Mouse (Mus musculus) right cerebral cortex, postnatal 25 days (tissue): ENCODE measurements around the gene 2310022A10Rik.

Source experiments
- DNase-seq: peaks from one replicate; pipeline ENCODE4 v3.0.0; 2022

The 2310022A10Rik gene

GRCm38 (mm10) chr7:27541922-27542321 is 11.1 kb upstream of the 2310022A10Rik start:
- DNase-seq = no peak

- peak; percentile 92 for DNase-seq
Measured at GRCm38 (mm10) chr7:27542392-27543033, 10.5 kb upstream of the 2310022A10Rik start.

GRCm38 (mm10) chr7:27543065-27543464 is 10.0 kb upstream of the 2310022A10Rik start:
- no peak for DNase-seq

- no peak for DNase-seq
Measured at GRCm38 (mm10) chr7:27543851-27544250, 9.2 kb upstream of the 2310022A10Rik start.

- no peak for DNase-seq
Measured at GRCm38 (mm10) chr7:27544675-27545370, 8.2 kb upstream of the 2310022A10Rik start.

GRCm38 (mm10) chr7:27549597-27549996 is 3.4 kb upstream of the 2310022A10Rik start:
- no peak for DNase-seq

- no peak for DNase-seq
Measured at GRCm38 (mm10) chr7:27552070-27552469, 963 bp upstream of the 2310022A10Rik start.

- no peak for DNase-seq
Measured at GRCm38 (mm10) chr7:27560291-27560887, 7.4 kb downstream of the 2310022A10Rik start.

- no peak for DNase-seq
Measured at GRCm38 (mm10) chr7:27560978-27561377, 7.9 kb downstream of the 2310022A10Rik start.

- no peak for DNase-seq
Measured at GRCm38 (mm10) chr7:27569580-27570224, 16.7 kb downstream of the 2310022A10Rik start.

GRCm38 (mm10) chr7:27572133-27572532 is 19.1 kb downstream of the 2310022A10Rik start:
- DNase-seq = no peak

GRCm38 (mm10) chr7:27574124-27574880 is 21.3 kb downstream of the 2310022A10Rik start:
- DNase-seq = no peak

GRCm38 (mm10) chr7:27576914-27577313 is 23.9 kb downstream of the 2310022A10Rik start:
- no peak for DNase-seq

GRCm38 (mm10) chr7:27577589-27577988 is 24.6 kb downstream of the 2310022A10Rik start:
- DNase-seq = no peak

GRCm38 (mm10) chr7:27578465-27578864 is 25.4 kb downstream of the 2310022A10Rik start:
- DNase-seq = no peak

GRCm38 (mm10) chr7:27580380-27581174 is 27.5 kb downstream of the 2310022A10Rik start:
- DNase-seq = no peak

GRCm38 (mm10) chr7:27586861-27587260 is 33.8 kb downstream of the 2310022A10Rik start:
- DNase-seq = no peak

GRCm38 (mm10) chr7:27587741-27588140 is 34.7 kb downstream of the 2310022A10Rik start:
- DNase-seq = no peak

- DNase-seq = no peak
Measured at GRCm38 (mm10) chr7:27590088-27590487, 37.1 kb downstream of the 2310022A10Rik start.

GRCm38 (mm10) chr7:27590566-27591213 is 37.7 kb downstream of the 2310022A10Rik start:
- DNase-seq = no peak
